Mouse (Mus musculus): ENCODE data around the gene Casp3.

Gene Casp3

DNA sequence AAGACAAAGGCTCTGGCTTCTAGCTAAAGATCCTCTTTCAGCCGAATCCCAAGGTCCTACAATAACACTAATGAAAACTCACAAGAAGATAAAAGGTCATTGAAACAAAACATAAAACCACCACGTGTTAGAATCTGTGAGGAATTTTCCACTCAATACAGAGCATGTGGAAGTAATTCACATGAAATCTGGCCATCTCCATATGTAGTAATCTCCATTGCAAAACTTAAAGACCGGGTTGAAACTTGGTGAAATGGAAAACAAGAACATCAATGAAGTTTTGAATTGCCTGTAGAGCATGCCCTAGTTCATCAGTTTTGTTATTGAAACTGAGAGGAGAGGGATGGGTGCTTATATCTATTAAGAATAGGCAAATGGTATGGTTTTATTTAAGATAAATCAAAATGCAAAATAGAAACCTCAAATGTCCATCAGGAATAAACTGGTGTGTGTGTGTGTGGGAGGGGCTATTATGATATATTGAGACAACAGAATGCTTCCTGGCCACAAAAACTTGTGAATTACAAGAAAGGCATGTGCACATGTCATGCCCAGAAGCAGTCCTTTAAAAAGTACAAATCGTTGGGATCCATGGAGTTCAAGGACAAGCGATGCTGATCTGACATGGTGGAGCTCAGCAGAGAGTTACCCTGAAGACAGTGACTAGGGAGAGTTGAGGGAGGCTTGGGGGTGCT is 63.7 kb downstream of the Casp3 start:
- no peak for DNase-seq (ENCODE audit: low read depth, low spot score)

DNA sequence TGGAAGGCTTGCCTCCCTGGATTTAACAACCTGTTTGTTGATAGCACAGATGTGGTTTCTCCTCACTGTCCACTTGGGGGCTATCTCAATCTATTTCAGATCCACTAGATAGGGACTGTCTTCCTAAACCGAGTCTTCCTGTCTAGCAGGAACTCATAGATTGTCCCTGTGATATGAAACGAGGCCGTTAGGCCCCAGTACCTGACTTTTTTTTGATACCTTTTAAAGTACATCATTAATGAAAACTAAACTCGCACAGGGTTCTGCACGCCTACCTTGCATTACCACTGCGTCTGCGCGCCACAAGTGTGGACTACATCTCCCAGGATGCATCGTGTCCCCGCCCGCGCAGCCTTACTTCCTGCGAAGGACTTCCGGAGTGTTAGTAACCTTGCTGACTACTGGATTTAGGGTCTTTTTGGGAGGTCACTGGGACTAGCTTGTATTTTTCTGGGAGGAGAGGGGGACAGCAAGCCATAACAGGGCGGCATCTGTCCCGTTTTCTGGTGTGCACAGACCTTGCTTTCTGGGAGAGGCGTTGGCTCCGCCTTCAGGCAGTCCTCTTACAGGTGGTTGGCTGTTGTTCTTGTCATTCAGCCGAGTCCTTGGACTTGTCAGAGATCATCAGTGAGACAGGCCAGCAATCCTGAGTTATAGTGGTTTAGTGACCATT is 69.7 kb downstream of the Casp3 start:
- DNase-seq (ENCODE audit: low read depth, low spot score): peak; percentile 85
